8 mouse cellular contexts compared by ENCODE assay signal in the genomic region with DNA sequence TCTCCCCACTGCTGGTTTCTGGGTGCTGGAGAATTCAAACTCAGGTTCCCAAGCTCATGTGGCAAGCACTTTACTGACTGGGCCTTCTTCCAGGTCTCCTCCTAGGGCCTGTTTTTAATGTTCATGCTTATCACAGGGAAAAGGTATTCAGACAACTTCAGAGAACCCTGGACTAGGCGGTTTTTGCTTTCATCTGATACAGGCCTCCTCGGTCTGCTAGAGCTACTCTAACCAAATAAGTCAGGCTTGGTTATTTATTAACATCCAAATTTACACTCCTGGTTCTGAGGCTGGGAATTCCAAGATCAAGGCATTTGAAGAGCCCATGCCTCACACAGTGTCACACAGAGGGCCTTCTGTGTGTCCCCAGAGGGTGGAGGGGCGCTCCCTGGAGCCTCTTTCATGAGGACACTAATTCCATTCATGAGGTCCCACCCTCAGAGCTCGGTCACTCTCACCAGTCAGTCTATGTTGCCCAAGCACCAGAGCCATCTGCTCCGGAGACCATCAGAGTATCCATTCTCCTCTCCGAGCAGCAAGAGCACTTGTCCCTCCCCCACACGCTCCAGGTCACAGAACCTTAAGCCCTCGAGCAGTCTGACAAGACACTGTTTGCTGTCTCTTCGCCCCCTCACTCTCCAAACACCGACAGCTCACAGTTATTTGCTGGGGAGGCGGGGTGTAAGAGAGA. TPM values are rescaled to one million over a fixed set of nuclear protein-coding genes. Genes with fewer than 3 reads are reported as not detected.
A peak's percentile ranks its signal among the peaks of the same experiment; 100 is the strongest.
DNase-seq lines count a peak whose midpoint lies in the region; ATAC-seq and TF ChIP-seq lines count a peak whose summit lies in the region.

No protein-coding gene starts in this region.

- no peaks in the 10 kb centered on the region for H3K79me2 ChIP-seq in heart, adult 2 months (replicated peaks; ENCODE audit: control insufficient read depth, insufficient read depth, low read length)

- POLR2A ChIA-PET in Patski (lab: Charles Lee): interaction anchor here (0.6 kb wide), 1 partner anchor 110 kb away, joined by 3 read pairs; no protein-coding TSS in a partner anchor

- TF ChIP-seq EP300 in heart, adult 2 months (IDR thresholded peaks at IDR 0.05; ENCODE audit: insufficient read depth, low read depth, low read length): no peak

- WGBS in hindbrain, embryonic 15.5 days: 19% methylated on average over 11 of the region's 11 CpGs
- 25% methylated on average over 11 of the region's 11 CpGs for WGBS in hindbrain, embryonic 14.5 days
- 11% methylated on average over 11 of the region's 11 CpGs for WGBS in intestine, embryonic 15.5 days
- 21% methylated on average over 11 of the region's 11 CpGs for WGBS in liver, embryonic 11.5 days
- 41% methylated on average over 11 of the region's 11 CpGs for WGBS in heart, adult 2 months

- no peak for DNase-seq in hindbrain, embryonic 14.5 days (ENCODE audit: low spot score)
- no peak for DNase-seq in Patski (ENCODE audit: low read depth, low spot score)
- DNase-seq in liver, embryonic 11.5 days (ENCODE audit: low spot score): no peak
- DNase-seq in c-Kit-positive CD71-positive TER-119-positive erythroid progenitor cells, embryonic 14.5 days (ENCODE audit: low spot score): no peak
- no peak for DNase-seq in heart, adult 2 months

- no peak for TF ChIP-seq CTCF in Patski (IDR thresholded peaks at IDR 0.05)
- TF ChIP-seq CTCF in heart, adult 2 months (IDR thresholded peaks at IDR 0.05): no peak

- no peaks in the 10 kb centered on the region for H3K36me3 ChIP-seq in hindbrain, embryonic 15.5 days
- H3K36me3 ChIP-seq in hindbrain, embryonic 14.5 days (replicated peaks; ENCODE audit: control insufficient read depth, insufficient read depth): no peaks in the 10 kb centered on the region
- H3K36me3 ChIP-seq in intestine, embryonic 15.5 days: no peaks in the 10 kb centered on the region
- H3K36me3 ChIP-seq in liver, embryonic 11.5 days (ENCODE audit: control insufficient read depth, insufficient read depth, low read length): no peaks in the 10 kb centered on the region
- no peaks in the 10 kb centered on the region for H3K36me3 ChIP-seq in heart, adult 2 months (ENCODE audit: control insufficient read depth, insufficient read depth, low read length)

- H3K4me1 ChIP-seq in hindbrain, embryonic 15.5 days (replicated peaks): peaks cover 15% of the 10 kb centered on the region
- peaks cover 7% of the 10 kb centered on the region; the same call in 1 of the 2 replicates for H3K4me1 ChIP-seq in hindbrain, embryonic 14.5 days (replicated peaks; ENCODE audit: control insufficient read depth, insufficient read depth, low read length)
- H3K4me1 ChIP-seq in intestine, embryonic 15.5 days (replicated peaks): peaks cover 34% of the 10 kb centered on the region
- peaks cover 10% of the 10 kb centered on the region for H3K4me1 ChIP-seq in liver, embryonic 11.5 days (replicated peaks; ENCODE audit: control insufficient read depth, insufficient read depth, low read length)
- H3K4me1 ChIP-seq in heart, adult 2 months (ENCODE audit: control insufficient read depth, insufficient read depth, low read length): no peaks in the 10 kb centered on the region; the same call in 1 of the 2 replicates

- no peak overlapping the region for H3K27ac ChIP-seq in hindbrain, embryonic 15.5 days (replicated peaks)
- H3K27ac ChIP-seq in hindbrain, embryonic 14.5 days: no peak overlapping the region
- 0 out of 2 replicates have a peak overlapping the region, but pooled peaks have one; percentile 6 for H3K27ac ChIP-seq in intestine, embryonic 15.5 days
- H3K27ac ChIP-seq in liver, embryonic 11.5 days (ENCODE audit: low read depth, low read length): peak overlapping the region; percentile 55; the same call in 1 of the 2 replicates
- no peak overlapping the region for H3K27ac ChIP-seq in heart, adult 2 months

- H3K4me2 ChIP-seq in hindbrain, embryonic 15.5 days: no peak overlapping the region
- H3K4me2 ChIP-seq in hindbrain, embryonic 14.5 days (replicated peaks): no peak overlapping the region
- H3K4me2 ChIP-seq in intestine, embryonic 15.5 days (replicated peaks): peak overlapping the region; percentile 26; the same call in 1 of the 2 replicates
- peak overlapping the region; percentile 26 for H3K4me2 ChIP-seq in liver, embryonic 11.5 days

- intact Hi-C loops in heart, adult 2 months (cut with DNase I): no loop called here

- no peaks in the 10 kb centered on the region for H3K9me3 ChIP-seq in hindbrain, embryonic 15.5 days
- H3K9me3 ChIP-seq in hindbrain, embryonic 14.5 days (ENCODE audit: control insufficient read depth, low read length): no peaks in the 10 kb centered on the region
- no peaks in the 10 kb centered on the region for H3K9me3 ChIP-seq in intestine, embryonic 15.5 days
- no peaks in the 10 kb centered on the region for H3K9me3 ChIP-seq in liver, embryonic 11.5 days (ENCODE audit: control insufficient read depth, low read length)

- no peak for TF ChIP-seq POLR2A in heart, adult 2 months (IDR thresholded peaks at IDR 0.05; ENCODE audit: insufficient read depth, low read depth, low read length)

- H3K27me3 ChIP-seq in hindbrain, embryonic 15.5 days: peaks cover 45% of the 10 kb centered on the region
- H3K27me3 ChIP-seq in hindbrain, embryonic 14.5 days (ENCODE audit: control insufficient read depth, insufficient read depth, low read length): peaks cover 43% of the 10 kb centered on the region
- peaks cover 5% of the 10 kb centered on the region for H3K27me3 ChIP-seq in Patski
- H3K27me3 ChIP-seq in intestine, embryonic 15.5 days (replicated peaks): peaks cover 9% of the 10 kb centered on the region
- H3K27me3 ChIP-seq in liver, embryonic 11.5 days (replicated peaks; ENCODE audit: control insufficient read depth, insufficient read depth, low read length): peaks cover 52% of the 10 kb centered on the region
- H3K27me3 ChIP-seq in heart, adult 2 months (ENCODE audit: control insufficient read depth, insufficient read depth, low read length): peaks cover 2% of the 10 kb centered on the region; the same call in 1 of the 2 replicates

- no peak overlapping the region for H3K9ac ChIP-seq in hindbrain, embryonic 15.5 days
- no peak overlapping the region for H3K9ac ChIP-seq in hindbrain, embryonic 14.5 days
- no peak overlapping the region for H3K9ac ChIP-seq in intestine, embryonic 15.5 days
- no peak overlapping the region for H3K9ac ChIP-seq in liver, embryonic 11.5 days (ENCODE audit: low read depth, low read length)
- no peak overlapping the region for H3K9ac ChIP-seq in heart, adult 2 months (ENCODE audit: low read depth, low read length)

- in situ Hi-C loops in Patski (cut with MboI; ENCODE audit: low pct_unique_long_range_greater_than_20kb): no loop called here

- ATAC-seq in hindbrain, embryonic 15.5 days (ENCODE audit: low FRiP score, low read depth): peak; percentile 60; the same call in 1 of the 2 replicates
- ATAC-seq in hindbrain, embryonic 14.5 days (ENCODE audit: low FRiP score): no peak
- ATAC-seq in Patski: peak; percentile 50
- ATAC-seq in intestine, embryonic 15.5 days: peak; percentile 62
- no peak for ATAC-seq in liver, embryonic 11.5 days (replicated peaks; ENCODE audit: low FRiP score)
- no peak for ATAC-seq in erythroblast, adult 5-6 weeks (replicated peaks; ENCODE audit: low FRiP score, poor library complexity, severe bottlenecking)

- H3K4me3 ChIP-seq in hindbrain, embryonic 15.5 days: no peak overlapping the region
- no peak overlapping the region for H3K4me3 ChIP-seq in hindbrain, embryonic 14.5 days (replicated peaks; ENCODE audit: low read length)
- H3K4me3 ChIP-seq in intestine, embryonic 15.5 days (replicated peaks): no peak overlapping the region
- H3K4me3 ChIP-seq in liver, embryonic 11.5 days (ENCODE audit: low read depth, low read length): no peak overlapping the region
- no peak overlapping the region for H3K4me3 ChIP-seq in heart, adult 2 months

- CTCF ChIA-PET in Patski (lab: Charles Lee): interaction anchor here (1.4 to 1.5 kb wide), 3 partner anchors 13 to 23 kb away, joined by 4 to 6 read pairs (median 4); no protein-coding TSS in a partner anchor

RNA-seq across cellular contexts. Expression of a gene that starts 2.6 kb away (rescaled TPM):
- polyA plus RNA-seq in hindbrain, embryonic 15.5 days (2015; fragmentation: Nextera tagmentation; extraction: Ambion mirVana): 1.1 and 1.8 TPM in 2 replicates
- polyA plus RNA-seq in hindbrain, embryonic 14.5 days (2014; fragmentation: Nextera tagmentation; extraction: Ambion mirVana): 1.0 and 1.2 TPM in 2 replicates
- 1.2 TPM for polyA plus RNA-seq in Patski (2021)
- polyA plus RNA-seq in intestine, embryonic 15.5 days (2015; fragmentation: Nextera tagmentation; extraction: Ambion mirVana): 3.9 and 4.3 TPM in 2 replicates
- 3.6 and 3.8 TPM in 2 replicates for polyA plus RNA-seq in liver, embryonic 11.5 days (2014; fragmentation: Nextera tagmentation; extraction: Ambion mirVana)
- total RNA-seq in erythroblast, adult 5-6 weeks (2015; ENCODE audit: low replicate concordance): 1.3 TPM in 1 of 2 replicates, not detected in the other
- not detected in 2 replicates for total RNA-seq in erythroblast, adult 5-6 weeks (2017; ENCODE audit: low replicate concordance)
- total RNA-seq in heart, adult 2 months (2021): 1 to 10 TPM; 1.6 to 2.1 TPM
- polyA plus RNA-seq in heart, adult 2 months (2012; rRNA removed): 1.8 and 3.2 TPM in 2 replicates

RNA-seq across cellular contexts. Expression of a gene that starts 32.3 kb away (rescaled TPM):
- polyA plus RNA-seq in hindbrain, embryonic 15.5 days (2015; fragmentation: Nextera tagmentation; extraction: Ambion mirVana): 35.6 and 40.2 TPM in 2 replicates
- polyA plus RNA-seq in hindbrain, embryonic 14.5 days (2014; fragmentation: Nextera tagmentation; extraction: Ambion mirVana): 32.0 and 32.7 TPM in 2 replicates
- polyA plus RNA-seq in Patski (2021): 18.5 TPM
- 19.7 and 20.9 TPM in 2 replicates for polyA plus RNA-seq in intestine, embryonic 15.5 days (2015; fragmentation: Nextera tagmentation; extraction: Ambion mirVana)
- polyA plus RNA-seq in liver, embryonic 11.5 days (2014; fragmentation: Nextera tagmentation; extraction: Ambion mirVana): 17.9 and 23.3 TPM in 2 replicates
- 2.5 TPM in 1 of 2 replicates, not detected in the other for total RNA-seq in erythroblast, adult 5-6 weeks (2015; ENCODE audit: low replicate concordance)
- 1.1 TPM in 1 of 2 replicates, not detected in the other for total RNA-seq in erythroblast, adult 5-6 weeks (2017; ENCODE audit: low replicate concordance)
- 1 to 10 TPM; 3.1 to 4.2 TPM for total RNA-seq in heart, adult 2 months (2021)
- polyA plus RNA-seq in heart, adult 2 months (2012; rRNA removed): 8.6 and 9.5 TPM in 2 replicates

RNA-seq across cellular contexts. Expression of a gene that starts 32.5 kb away (rescaled TPM):
- polyA plus RNA-seq in hindbrain, embryonic 15.5 days (2015; fragmentation: Nextera tagmentation; extraction: Ambion mirVana): 61.8 and 66.1 TPM in 2 replicates
- polyA plus RNA-seq in hindbrain, embryonic 14.5 days (2014; fragmentation: Nextera tagmentation; extraction: Ambion mirVana): 71.1 and 74.3 TPM in 2 replicates
- 77.7 TPM for polyA plus RNA-seq in Patski (2021)
- 42.7 and 42.8 TPM in 2 replicates for polyA plus RNA-seq in intestine, embryonic 15.5 days (2015; fragmentation: Nextera tagmentation; extraction: Ambion mirVana)
- 49.8 and 51.9 TPM in 2 replicates for polyA plus RNA-seq in liver, embryonic 11.5 days (2014; fragmentation: Nextera tagmentation; extraction: Ambion mirVana)
- total RNA-seq in erythroblast, adult 5-6 weeks (2015; ENCODE audit: low replicate concordance): 13.1 and 15.3 TPM in 2 replicates
- total RNA-seq in erythroblast, adult 5-6 weeks (2017; ENCODE audit: low replicate concordance): 8.8 and 18.3 TPM in 2 replicates
- total RNA-seq in heart, adult 2 months (2021): 10 to 100 TPM; 14.7 to 15.1 TPM
- 8.1 and 13.1 TPM in 2 replicates for polyA plus RNA-seq in heart, adult 2 months (2012; rRNA removed)

RNA-seq across cellular contexts. Expression of a gene that starts 38.6 kb away (rescaled TPM):
- polyA plus RNA-seq in hindbrain, embryonic 15.5 days (2015; fragmentation: Nextera tagmentation; extraction: Ambion mirVana): 28.5 and 29.6 TPM in 2 replicates
- 35.8 and 39.4 TPM in 2 replicates for polyA plus RNA-seq in hindbrain, embryonic 14.5 days (2014; fragmentation: Nextera tagmentation; extraction: Ambion mirVana)
- 0.33 TPM for polyA plus RNA-seq in Patski (2021)
- 0.57 and 0.64 TPM in 2 replicates for polyA plus RNA-seq in intestine, embryonic 15.5 days (2015; fragmentation: Nextera tagmentation; extraction: Ambion mirVana)
- 0.05 TPM in 1 of 2 replicates, not detected in the other for polyA plus RNA-seq in liver, embryonic 11.5 days (2014; fragmentation: Nextera tagmentation; extraction: Ambion mirVana)
- total RNA-seq in erythroblast, adult 5-6 weeks (2015; ENCODE audit: low replicate concordance): not detected in 2 replicates
- not detected in 2 replicates for total RNA-seq in erythroblast, adult 5-6 weeks (2017; ENCODE audit: low replicate concordance)
- under 1 TPM; 0.43 to 0.47 TPM for total RNA-seq in heart, adult 2 months (2021)
- polyA plus RNA-seq in heart, adult 2 months (2012; rRNA removed): 1.3 and 2.0 TPM in 2 replicates

Comparison
In these comparisons a context has a peak if more than half of its experiments do, and no peak if none do; other contexts are left out.
1. ATAC-seq: peak in hindbrain, embryonic 15.5 days (single experiment), Patski (single experiment) and intestine, embryonic 15.5 days (single experiment); none in hindbrain, embryonic 14.5 days (single experiment), liver, embryonic 11.5 days (single experiment) and erythroblast, adult 5-6 weeks (single experiment).
2. H3K27ac ChIP-seq: peak in intestine, embryonic 15.5 days (single experiment) and liver, embryonic 11.5 days (single experiment); none in hindbrain, embryonic 15.5 days (single experiment), hindbrain, embryonic 14.5 days (single experiment) and heart, adult 2 months (single experiment).
3. H3K4me2 ChIP-seq: peak in intestine, embryonic 15.5 days (single experiment) and liver, embryonic 11.5 days (single experiment); none in hindbrain, embryonic 15.5 days (single experiment) and hindbrain, embryonic 14.5 days (single experiment).